Mouse (Mus musculus) B cell, adult 62 days (primary cell): ENCODE results near the gene Fam71d. TPM values are rescaled to one million over a fixed set of nuclear protein-coding genes. Genes with fewer than 3 reads are reported as not detected.

ENCODE experiments used
- total RNA-seq: library from RNA; stranded (reverse); gene quantifications from 4 replicates; pipeline ENCODE4 v1.2.4, GENCODE M21; 2023

Fam71d gene
- total RNA-seq = 0.53 to 0.97 TPM in 2 of 4 replicates, not detected in the others

DNA sequence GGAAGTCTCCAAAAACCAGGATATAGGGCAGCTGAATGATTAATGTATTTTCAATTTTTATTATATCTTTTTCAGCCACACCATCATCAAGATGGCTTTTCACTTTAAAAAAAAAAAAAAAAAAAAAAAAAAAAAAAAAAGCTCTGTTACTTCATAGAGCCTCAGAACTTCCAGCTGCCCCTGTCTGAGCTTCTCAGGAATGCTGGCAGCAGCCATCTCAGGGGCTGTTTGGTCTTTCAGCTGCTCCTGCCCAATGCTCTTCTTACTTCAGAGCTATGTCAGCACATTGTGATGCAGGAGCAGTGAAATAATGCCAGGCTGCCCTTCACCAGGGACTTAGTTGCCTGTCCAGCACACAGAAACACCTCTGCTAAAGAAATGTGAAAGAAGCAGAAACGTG lies at the start of gene Fam71d:
TSS of gene Fam71d (plus strand) at position 211 of the 400 bp plus-strand sequence.

DNA sequence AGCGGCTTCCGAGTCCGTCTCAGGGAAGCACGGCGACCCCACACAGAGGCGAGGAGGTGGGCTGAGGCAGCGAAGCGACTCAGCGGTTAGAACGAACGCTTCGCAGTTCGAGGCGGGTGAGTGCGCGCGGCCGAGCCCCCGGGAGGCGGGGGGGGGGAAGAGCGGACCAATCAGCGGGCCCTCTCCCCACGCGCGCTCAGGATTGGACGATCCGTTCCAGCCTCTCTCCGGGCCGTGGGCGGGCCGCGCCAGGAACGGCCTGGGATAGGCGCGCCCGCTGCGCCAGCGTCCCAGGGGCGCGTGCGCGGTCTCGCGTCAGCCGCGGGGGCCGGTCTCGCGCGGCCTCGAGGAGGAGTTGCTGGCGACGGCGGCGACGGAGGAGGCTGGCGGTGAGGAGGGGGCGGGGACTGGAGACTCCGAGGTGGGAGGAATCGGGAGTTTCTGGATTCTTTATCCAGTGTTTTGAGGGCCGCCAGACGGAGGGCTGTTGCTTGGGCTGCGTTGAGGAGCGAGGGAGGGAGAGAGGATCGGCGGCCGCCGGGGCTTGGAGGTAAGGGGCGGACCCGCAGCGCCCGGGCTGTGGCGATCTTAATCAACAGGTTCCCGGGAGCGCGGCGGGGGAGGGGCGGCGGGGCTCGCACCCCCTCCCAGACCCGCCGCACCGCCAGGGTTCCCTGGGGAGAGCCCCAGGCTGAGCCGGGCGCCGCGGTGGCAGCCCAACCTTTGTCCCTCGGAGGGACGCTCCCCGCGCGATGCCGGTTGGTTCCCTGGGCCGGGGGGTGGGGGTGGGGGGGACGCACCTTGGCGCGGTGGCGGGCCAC lies 57.4 kb downstream of the Fam71d start, which contains the start of gene Mpp5:
TSS of gene Mpp5 (plus strand) at position 351 of the 821 bp plus-strand sequence.

Other genes with a start within 250 kb of the Fam71d start
- gene Mpp5, start 57.4 kb downstream of the Fam71d start, total RNA-seq = 14.4 to 17.3 TPM (median 15.1 TPM) in 4 replicates
- 100 to 119 TPM (median 109 TPM) in 4 replicates for gene Atp6v1d, start 170.1 kb downstream of the Fam71d start, total RNA-seq
- 48.1 to 57.4 TPM (median 49.9 TPM) in 4 replicates for gene Eif2s1, start 170.3 kb downstream of the Fam71d start, total RNA-seq
- 0.97 TPM in 1 of 4 replicates, not detected in the others for gene Plek2, start 215.4 kb downstream of the Fam71d start, total RNA-seq